Mouse (Mus musculus): ENCODE data around the gene Fbxl2. TPM values are rescaled to one million over a fixed set of nuclear protein-coding genes. Genes with fewer than 3 reads are reported as not detected.

Fbxl2 gene
- total RNA-seq, 2 experiments from 2014 or later: 0.93 TPM

DNA sequence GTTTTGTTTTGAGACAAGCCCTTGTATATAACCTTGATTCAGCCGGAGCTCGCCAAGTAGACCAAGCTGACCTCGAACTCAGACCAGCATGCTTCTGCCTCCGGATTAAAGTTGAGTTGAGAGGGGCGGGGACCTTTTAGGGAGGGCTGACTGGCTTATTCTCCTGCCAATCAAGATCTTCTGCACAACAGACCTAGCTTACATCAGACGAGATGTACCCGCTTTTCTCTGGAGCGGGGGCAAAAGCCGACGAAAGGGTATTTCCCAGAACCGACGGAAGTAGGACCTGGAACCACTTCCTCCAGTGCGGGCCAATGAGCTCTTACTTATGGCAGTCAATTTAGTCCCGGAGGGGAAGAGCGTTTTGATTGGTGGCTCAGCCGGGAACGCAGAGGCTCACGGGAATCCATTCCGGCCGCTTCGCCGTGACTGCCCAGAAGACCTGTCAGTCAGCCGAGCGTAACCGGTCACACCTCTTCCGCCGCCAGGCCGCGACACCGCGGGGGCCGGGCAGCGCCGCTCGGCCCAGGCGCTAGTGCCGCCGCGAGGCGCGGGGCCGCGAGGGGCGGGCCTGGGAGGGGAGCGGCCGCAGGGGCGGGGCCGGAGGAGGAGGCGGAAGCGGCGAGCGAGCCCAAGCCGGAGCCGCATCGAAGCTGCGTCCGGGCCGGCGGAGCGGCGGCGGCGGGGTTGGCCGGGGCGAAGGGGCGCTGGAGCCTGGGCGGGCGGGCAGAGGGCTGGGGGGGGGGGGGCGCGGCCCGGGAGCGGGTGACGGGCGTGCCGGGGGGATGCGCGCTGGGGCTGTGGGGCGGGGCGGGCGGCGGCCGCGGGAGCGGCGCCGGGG is 115.2 kb downstream of the Fbxl2 start, which contains the start of gene Ubp1:
Gene Ubp1 (plus strand): TSS at position 401 of the 841 bp plus-strand sequence.
- peak; percentile 94 to 96 for DNase-seq
- intact Hi-C loops (cut with DNase I): loop anchor here (5.0 kb wide), 1 partner anchor 188 kb away; the partner anchor contains the start of gene Clasp2

DNA sequence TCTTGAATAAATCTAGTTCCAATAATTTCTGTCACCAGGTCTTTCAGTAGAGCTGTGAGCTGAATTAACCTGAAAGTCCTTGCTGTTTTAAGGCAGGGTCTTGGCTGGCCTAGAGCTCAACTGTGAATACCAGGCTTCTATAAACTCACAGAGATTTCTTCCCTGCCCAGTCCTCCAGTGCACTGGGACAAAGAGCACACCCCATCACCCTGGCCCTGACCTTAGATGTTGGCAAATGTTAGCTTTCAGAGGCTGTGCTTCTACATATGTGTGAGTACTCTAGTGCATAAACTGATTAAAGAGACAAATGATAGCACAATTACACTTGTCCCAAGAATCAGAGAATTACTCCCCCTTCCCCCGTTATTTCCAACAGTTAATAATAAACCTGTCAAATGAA is 116.3 kb downstream of the Fbxl2 start:
- intact Hi-C loops (cut with DNase I): loop anchor here (5.0 kb wide), 1 partner anchor 187 kb away; the partner anchor contains the start of gene Clasp2
- no peak for DNase-seq

DNA sequence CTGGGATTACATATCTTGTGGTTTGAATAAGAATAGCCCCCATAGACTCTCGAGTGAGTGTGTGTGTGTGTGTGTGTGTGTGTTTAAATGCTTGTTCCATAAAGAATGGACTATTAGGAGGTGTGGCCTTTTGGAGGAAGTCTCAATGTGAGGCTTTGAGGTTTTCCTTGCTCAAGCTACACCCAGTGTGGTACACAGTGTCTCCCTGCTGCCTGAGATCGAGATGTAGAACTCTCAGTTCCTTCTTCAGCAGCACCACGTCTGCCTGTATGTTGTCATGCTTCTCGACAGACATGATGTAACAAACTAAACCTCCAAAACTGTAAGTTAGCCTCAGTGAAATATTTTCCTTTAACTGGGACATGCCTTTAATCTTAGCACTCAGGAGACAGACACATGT is 117.4 kb downstream of the Fbxl2 start:
- DNase-seq: no peak
- intact Hi-C loops (cut with DNase I): no loop called here

DNA sequence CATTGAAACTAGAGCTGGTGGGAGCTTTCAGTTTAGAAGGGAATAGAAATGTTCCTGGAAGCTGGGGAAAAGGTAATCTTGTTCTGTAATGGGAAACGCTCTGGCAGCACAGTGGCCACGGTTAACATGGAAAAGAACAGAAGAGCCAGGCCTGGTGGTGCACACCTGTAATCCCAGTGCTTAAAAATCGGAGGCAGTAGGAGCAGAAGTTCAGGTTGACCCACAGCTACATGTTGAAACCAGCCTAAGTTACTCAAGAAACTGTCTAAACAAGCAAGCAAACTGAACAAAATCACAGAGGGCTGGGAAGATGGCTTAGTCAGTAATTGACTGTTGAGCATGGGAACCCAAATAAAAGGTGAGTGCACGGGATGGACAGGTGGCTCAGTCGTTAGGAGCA is 121.1 kb downstream of the Fbxl2 start:
- intact Hi-C loops (cut with DNase I): no loop called here
- no peak for DNase-seq

DNA sequence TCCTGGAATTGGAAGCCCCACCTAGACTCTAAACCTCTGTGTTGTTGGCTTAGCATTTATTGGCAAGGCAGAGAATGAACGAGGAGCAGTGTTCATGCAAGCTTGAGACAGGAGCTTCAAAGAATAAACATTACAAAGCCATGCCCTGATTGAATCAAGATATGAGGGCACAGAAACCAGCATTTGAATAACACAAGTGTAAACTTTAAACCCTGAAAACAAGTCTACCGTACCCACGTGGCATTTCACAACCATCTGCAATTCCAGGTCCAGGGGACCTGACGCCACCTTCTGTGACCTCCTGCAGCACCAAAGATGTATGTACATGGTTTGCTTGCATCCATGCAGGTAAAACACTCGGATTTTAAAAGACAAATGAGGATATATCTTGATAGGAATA is 123.3 kb downstream of the Fbxl2 start:
- no peak for DNase-seq
- intact Hi-C loops (cut with DNase I): no loop called here

DNA sequence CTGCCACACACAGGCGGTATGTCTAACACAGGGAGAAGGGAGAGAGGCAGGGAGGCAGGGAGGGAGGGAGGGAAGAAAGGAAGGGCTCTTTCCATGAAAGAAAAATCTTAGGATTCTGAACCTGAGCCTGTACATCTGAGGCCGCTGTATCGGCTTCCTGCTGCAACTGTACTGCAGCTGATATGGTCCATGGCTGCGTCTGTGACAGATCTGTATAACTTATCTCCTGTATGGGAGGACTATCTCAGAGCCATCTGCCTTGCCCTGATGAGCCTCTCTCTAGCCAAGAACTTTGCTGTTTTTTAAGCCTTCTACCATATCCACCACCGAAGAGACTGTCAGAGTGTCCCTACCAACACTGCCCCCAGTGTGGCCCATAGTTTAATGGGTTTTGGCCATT is 130.2 kb downstream of the Fbxl2 start:
- DNase-seq: no peak
- intact Hi-C loops (cut with DNase I): no loop called here

Other genes starting within 250 kb of the Fbxl2 start
- gene Ubp1, start 115.3 kb downstream of the Fbxl2 start, total RNA-seq (2021): 10 to 100 TPM; 28.8 to 32.0 TPM
- 1 to 10 TPM in 1 of 2 experiments, under 1 TPM in 1; 0.73 to 1.1 TPM for gene Susd5, start 10.9 kb upstream of the Fbxl2 start, total RNA-seq (2021)